Mouse (Mus musculus) gastrocnemius, adult 2 months (tissue): ENCODE measurements around the gene Commd3. TPM values are rescaled to one million over a fixed set of nuclear protein-coding genes. Genes with fewer than 3 reads are reported as not detected.
A peak's percentile ranks its signal among the peaks of the same experiment; 100 is the strongest.

Experiments used
- DNase-seq: peaks from one replicate; pipeline ENCODE4 v3.0.0; 2022
- H3K27ac ChIP-seq: fragments of 200-600 bp; 2 replicates; pipeline ENCODE4 v1.8.1; 2022; ENCODE audit warnings: mild to moderate bottlenecking
- H3K4me3 ChIP-seq: fragments of 200-600 bp; 2 replicates; pipeline ENCODE4 v1.8.1; 2022; ENCODE audit warnings: mild to moderate bottlenecking, moderate library complexity
- CTCF ChIP-seq: fragments of 200-600 bp; IDR thresholded peaks from 2 replicates; pipeline ENCODE4 v1.8.1; 2022; ENCODE audit warnings: antibody characterized with exemption, mild to moderate bottlenecking, moderate library complexity
- intact Hi-C: fragments of 180-260 bp; cut with DNase I; formaldehyde crosslinking; loops from one replicate; pipeline ENCODE4 v1.15.1; 2025
- long read RNA-seq, 2 experiments: library from polyadenylated mRNA; stranded (forward); transcript quantifications; one replicate each; pipeline ENCODE4 v2.0.0; 2021
- total RNA-seq, 2 experiments: library from RNA; stranded (reverse); gene quantifications; 2 replicates each; pipeline ENCODE4 v1.2.3; 2021

The Commd3 gene
- 100 to 1,000 TPM in 1 of 2 experiments, 10 to 100 TPM in 1; 83.3 to 100 TPM for total RNA-seq
- long read RNA-seq, experiment 1, transcript Commd3-201 (8 exons, 935 nt), result major isoform, 62 of 69 reads
- long read RNA-seq, experiment 1, partial matches to known transcripts, result 1 of 69 reads
- long read RNA-seq, experiment 1, other reads (novel, unspliced or antisense), result 6 of 69 reads
- long read RNA-seq, experiment 2, transcript Commd3-201 (8 exons, 935 nt), result major isoform, 71 of 75 reads
- long read RNA-seq, experiment 2, partial matches to known transcripts, result 0 of 75 reads
- long read RNA-seq, experiment 2, other reads (novel, unspliced or antisense), result 4 of 75 reads

DNA sequence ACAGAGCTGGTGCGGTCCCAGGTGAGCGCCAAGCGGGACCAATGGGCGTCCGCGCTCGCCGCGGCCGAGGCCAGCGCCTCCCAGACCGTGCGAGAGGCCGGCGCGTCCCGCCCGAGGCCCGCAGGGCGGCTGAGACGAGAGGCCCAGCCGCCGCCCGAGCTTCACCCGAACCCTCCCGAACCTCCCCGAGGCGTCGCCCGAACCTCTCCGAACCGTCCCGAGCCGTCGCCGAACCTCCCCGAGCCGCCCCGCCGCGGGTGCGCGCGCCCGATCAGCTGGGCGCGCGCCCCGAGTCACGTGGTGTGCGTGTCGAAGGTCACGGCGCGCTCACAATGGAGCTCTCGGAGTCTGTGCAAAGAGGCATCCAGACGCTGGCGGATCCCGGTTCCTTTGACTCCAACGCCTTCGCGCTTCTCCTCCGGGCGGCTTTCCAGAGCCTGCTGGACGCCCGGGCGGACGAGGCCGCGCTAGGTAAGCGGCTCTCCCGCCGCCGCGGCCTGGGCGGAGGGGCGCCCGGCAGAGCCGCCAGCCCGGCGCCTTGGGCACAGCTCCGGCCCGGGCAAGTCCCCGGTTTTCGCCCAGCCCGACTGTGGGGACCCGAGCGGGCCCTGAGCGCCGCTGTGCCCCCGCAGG is at the start of gene Commd3:
Gene Commd3, plus strand, starts transcription at position 252 of the 633 bp plus-strand sequence.
- Histone ChIP-seq H3K27ac (peak within 1 kb of the TSS; percentile 97), H3K4me3 (peak within 1 kb of the TSS; percentile 94)
- TF ChIP-seq CTCF, result no peak
- intact Hi-C loops, result loop anchor here (5.0 to 10.0 kb wide), 3 partner anchors 85 to 617 kb away; partner anchors contain the start of gene Mllt10
- peak; percentile 97 for DNase-seq

DNA sequence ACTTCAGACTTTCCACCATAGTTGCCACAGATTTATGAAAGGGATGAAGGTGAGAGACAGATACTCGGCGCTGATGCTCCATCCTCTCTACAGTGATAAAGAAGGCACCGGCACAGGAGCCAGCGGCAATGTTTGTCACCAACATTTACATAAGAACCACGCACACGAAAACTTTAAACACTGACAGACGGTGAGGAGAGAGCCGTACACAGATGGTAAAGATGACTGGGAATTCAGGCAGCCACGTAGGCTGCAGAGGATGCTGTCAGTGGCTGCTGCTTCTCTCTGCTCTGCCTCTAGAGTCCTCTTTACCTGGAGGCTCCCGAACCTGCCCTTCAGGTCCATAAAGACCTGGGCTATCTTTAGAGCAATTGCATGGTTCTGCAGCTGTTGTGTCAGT is 49.0 kb upstream of the Commd3 start:
- Histone ChIP-seq H3K4me3 (no peak overlapping the region), H3K27ac (no peak overlapping the region)
- intact Hi-C loops, result no loop called here
- no peak for TF ChIP-seq CTCF
- DNase-seq, result no peak

DNA sequence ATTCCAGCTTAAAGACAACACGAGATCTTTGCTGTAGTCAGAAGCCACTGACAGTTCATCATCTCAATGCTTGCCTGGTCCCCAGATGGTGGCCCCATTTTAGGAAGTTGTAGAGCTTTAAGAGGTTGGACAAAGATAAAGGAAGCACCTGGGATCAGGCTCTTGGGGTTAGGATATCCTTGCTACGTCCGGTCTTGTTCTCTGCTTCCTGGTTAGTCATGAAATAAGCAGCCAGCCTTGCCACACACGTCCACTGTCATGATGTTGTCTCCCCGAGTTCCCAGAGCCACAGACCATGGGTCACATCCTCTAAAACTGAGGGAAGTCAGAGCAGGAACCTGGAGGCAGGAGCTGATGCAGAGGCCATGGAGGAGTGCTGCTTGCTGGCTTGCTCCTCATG is 41.6 kb upstream of the Commd3 start:
- Histone ChIP-seq H3K27ac (no peak overlapping the region), H3K4me3 (no peak overlapping the region)
- TF ChIP-seq CTCF, result no peak
- DNase-seq, result no peak
- intact Hi-C loops, result no loop called here

DNA sequence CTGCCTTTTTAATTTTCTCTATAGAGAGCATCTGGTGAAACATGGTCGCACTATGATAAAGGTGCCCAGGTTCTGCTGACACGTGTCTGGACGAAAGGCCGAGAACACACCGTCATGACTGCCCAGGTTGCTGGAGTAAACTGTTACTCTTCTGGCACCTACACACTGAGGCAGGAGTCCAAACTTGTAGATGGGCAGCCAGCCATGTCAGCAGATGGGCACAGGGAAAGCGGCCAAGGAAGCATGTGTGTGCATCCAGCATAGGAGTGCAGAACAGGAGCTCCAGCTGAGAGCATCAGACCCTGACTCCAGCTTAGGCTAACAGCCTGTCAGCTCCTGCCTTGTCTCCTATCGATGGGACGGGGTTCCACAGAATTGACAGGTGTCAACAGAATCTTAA is 37.1 kb upstream of the Commd3 start:
- H3K27ac ChIP-seq, result no peak overlapping the region
- TF ChIP-seq CTCF, result no peak
- no peak overlapping the region for H3K4me3 ChIP-seq
- DNase-seq, result peak; percentile 81
- intact Hi-C loops, result no loop called here

DNA sequence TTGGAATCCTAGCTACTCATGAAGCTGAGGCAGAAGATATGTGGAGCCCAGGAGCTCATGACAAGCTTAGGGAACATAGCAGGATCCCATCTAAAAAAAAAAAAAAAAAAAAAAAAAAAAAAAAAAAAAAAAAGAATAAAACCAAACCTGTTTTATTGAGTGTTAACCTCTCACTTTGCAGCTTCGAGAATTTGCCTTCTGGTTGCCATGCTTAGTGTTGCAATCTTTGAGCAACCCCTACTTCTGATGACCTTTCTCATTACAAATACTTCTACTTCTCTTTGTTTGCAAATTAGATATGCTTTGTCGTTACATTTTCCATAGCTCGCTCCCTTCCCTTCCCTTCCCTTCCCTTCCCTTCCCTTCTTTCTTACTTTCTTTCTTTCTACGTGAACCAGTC is 23.6 kb upstream of the Commd3 start:
- H3K27ac ChIP-seq, result no peak overlapping the region
- intact Hi-C loops, result no loop called here

DNA sequence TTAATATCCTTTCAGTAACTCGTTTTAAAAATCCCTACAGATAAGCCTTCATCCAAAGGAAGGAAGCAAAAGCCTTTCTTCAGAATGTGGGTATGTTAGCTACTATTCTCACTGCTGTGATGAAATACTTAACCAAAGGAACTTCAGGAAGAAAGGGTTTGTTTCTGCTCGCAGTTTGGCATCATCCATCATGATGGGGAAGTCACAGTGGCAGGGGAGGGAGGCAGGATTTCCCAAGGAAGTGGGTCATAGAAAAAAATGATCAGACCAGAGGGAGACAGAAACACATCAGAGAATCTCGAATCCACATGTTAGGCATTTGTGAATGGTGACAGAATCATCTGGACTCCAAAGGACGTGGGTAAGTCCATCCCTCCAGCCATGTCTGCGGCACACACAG is 17.4 kb upstream of the Commd3 start:
- no peak overlapping the region for H3K27ac ChIP-seq
- H3K4me3 ChIP-seq, result no peak overlapping the region
- intact Hi-C loops, result no loop called here
- TF ChIP-seq CTCF, result no peak
- no peak for DNase-seq

More for the DNA sequence above, 23.6 kb upstream of the Commd3 start:
- DNase-seq, result no peak
- no peak overlapping the region for H3K4me3 ChIP-seq
- TF ChIP-seq CTCF, result no peak

DNA sequence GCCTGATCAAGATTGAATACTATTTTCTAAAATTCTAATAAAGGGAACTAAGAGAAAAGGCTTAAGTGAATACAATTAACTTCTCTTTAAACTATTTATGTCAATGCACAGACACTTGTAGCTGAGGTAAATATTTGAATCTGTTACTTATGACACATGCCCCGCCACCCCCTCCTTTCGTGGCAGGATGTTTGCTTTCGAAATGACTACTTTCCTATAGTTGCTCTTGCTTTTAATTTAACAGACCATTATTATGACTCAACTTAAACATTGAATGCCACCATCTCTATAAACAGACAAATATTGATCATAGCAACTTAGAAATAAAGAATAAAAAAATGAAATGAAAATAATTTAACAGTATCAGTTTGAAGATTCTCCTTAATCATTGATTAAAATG is 8.2 kb upstream of the Commd3 start:
- H3K4me3 ChIP-seq, result no peak overlapping the region
- H3K27ac ChIP-seq, result no peak overlapping the region
- TF ChIP-seq CTCF, result no peak
- DNase-seq, result no peak
- intact Hi-C loops, result no loop called here

DNA sequence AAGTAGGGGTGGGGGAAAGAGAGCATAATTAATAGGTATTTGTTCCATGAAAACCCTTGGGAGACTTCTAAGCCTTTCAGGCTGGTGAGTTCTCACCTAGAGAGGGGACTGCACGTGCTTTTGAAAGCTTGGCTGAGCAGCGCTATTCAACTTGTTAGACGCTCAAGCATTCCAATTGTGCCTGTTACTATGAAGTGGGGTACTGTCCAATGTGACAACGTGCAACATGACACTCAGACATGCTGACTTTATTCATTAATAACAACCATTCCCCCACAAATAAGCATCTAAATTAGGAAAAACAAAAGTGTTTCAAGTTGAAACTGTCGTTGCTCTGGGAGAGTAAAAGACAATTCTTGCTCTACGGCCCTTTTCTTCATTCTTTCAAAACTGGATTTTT is 1.1 kb upstream of the Commd3 start:
- intact Hi-C loops, result loop anchor here (5.0 to 10.0 kb wide), 3 partner anchors 84 to 616 kb away; partner anchors contain the start of gene Mllt10
- no peak for DNase-seq
- Histone ChIP-seq H3K27ac (no peak overlapping the region), H3K4me3 (no peak overlapping the region)
- TF ChIP-seq CTCF, result no peak

DNA sequence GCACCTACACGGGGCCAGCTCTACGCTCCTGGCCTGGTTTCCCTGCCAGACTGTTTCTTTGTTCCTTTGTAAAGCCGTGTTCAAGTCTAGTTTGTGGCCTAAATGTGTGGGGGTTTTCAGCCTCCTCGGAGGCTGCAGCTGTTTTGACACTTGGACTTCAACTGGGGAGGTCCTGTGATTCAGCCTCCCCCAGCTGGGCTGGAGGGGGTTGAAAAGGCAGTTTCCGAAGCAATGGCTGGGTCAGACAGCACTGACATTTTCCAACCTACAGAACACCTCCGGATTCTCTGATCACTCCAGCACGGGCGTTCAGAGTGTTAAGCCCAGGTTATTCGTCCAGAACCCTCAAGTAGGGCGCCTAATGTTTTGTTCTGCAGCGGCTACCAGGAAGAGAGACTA is 581 bp downstream of the Commd3 start:
- TF ChIP-seq CTCF, result no peak
- DNase-seq, result no peak
- Histone ChIP-seq H3K4me3 (peak overlapping the region; percentile 94), H3K27ac (peak overlapping the region; percentile 97)
- intact Hi-C loops, result loop anchor here (5.0 to 10.0 kb wide), 3 partner anchors 85 to 618 kb away; partner anchors contain the start of gene Mllt10

DNA sequence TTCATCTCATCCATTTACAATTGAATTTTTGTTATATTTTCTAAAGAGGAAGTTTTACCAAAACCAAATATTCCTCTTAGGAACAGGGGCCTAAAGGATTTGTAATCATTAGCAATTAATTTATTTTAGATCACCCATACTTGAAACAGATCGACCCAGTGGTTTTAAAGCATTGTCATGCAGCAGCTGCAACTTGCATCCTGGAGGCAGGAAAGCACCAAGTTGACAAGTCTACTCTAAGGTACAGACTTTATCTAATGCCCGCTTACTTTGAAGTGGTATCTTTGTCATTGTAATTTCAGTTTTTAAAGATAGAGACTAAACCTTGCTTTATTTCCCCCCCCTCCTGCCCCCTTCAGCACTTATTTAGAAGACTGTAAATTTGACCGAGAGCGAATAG is 1.6 kb downstream of the Commd3 start:
- no peak for TF ChIP-seq CTCF
- DNase-seq, result no peak
- Histone ChIP-seq H3K27ac (no peak overlapping the region; the same call in 1 of the 2 replicates), H3K4me3 (0 out of 2 replicates have a peak overlapping the region, but pooled peaks have one; percentile 13)
- intact Hi-C loops, result loop anchor here (5.0 to 10.0 kb wide), 3 partner anchors 86 to 619 kb away; partner anchors contain the start of gene Mllt10

DNA sequence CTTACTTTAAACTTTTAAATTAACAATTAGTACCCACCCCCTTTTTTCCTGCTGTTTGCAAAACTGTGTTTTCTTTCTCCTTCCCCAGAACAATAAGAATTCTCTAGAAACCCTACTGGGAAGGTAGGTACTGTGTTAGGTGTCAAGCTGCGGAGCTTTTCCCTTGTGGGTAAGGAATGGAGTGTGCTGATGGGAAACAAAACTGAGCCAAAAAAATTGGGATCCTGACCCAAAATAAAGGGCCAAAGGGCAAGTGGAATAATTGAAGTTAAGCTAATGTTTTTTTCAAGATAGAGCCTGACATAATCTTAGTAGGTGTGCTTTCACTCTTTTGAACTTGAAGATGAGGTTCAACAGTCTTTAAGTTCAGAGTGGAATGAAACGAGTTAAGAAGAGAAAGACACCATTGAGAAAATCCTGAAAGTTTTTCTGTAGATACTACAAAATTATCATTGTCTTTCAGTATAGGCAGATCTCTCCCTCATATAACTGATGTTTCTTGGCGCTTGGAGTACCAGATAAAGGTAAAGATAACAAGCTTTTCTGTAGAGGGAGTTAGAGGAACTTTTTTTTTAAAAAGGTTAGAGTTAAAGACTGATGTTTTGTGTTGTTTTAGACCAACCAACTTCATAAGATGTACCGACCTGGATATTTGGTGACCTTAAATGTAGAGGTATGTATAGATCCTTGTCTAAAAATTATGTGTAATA is 2.2 kb downstream of the Commd3 start:
- DNase-seq, result no peak
- no peak overlapping the region for H3K4me3 ChIP-seq
- no peak for TF ChIP-seq CTCF
- H3K27ac ChIP-seq, result no peak overlapping the region
- intact Hi-C loops, result loop anchor here (5.0 to 10.0 kb wide), 3 partner anchors 87 to 620 kb away; partner anchors contain the start of gene Mllt10

DNA sequence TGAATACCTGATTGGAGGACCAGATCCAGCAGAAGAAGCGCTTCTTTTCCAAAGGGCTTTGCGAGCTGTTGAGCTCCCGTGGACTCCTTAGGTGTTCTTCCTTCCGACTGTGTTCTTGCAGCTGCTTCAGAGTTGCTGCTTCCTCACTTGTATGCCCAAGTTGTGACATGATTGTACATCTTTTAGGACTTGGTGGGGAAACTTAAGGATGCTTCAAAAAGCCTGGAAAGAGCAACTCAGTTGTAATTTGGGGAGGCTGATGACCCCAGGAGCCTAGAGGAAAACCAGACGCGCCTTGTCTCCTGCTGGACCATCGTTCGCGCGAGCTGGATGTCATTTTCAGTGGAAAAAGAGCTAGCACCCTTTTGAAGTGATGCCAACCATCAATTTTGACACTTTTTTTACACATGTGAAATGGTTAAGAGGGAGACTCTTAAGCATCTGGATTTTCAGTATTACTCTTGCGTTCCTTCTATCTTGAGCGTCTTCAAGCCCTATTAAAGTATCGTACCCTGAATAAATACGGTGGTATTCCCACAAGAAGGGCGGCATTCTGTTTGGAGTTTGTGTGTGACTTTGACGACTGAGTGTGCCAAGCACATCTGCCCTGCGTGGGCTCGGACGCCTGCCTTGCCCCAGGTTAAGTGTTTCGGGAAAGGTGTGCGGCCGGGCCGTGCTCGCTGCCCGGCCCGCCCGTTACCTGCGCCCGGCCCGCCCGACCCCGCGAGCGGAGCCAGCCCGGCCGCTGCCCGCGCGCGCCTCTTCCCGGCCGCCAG is 3.7 kb downstream of the Commd3 start:
- no peak for TF ChIP-seq CTCF
- peak overlapping the region; percentile 97 for H3K27ac ChIP-seq
- H3K4me3 ChIP-seq, result peak overlapping the region; percentile 94
- no peak for DNase-seq
- intact Hi-C loops, result loop anchor here (5.0 to 10.0 kb wide), 4 partner anchors 91 to 621 kb away; partner anchors contain the start of genes Dnajc1 and Mllt10
